Mouse (Mus musculus): ENCODE data around the gene Gm13691. TPM values are rescaled to one million over a fixed set of nuclear protein-coding genes. Genes with fewer than 3 reads are reported as not detected.

Gm13691 gene
- polyA plus RNA-seq, 1 experiment, result not detected

DNA sequence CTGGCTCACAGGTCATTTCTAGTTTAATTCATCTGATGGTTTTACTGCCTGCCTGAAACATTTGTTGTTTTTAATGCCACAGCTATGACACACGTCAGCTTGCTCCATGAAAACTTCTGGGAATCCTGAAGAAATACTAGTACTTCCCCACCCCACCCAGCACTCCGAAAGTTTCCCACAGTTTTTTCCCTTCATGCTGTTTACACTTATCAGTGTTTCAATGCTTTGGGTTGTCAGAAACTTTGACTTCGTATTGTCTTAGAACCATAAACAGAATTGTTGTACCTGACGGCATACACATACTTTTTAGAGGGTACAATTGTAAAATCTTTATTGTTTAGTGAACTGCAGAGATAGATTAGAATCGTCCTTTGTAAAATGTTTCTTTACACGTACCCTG, 48.9 kb downstream of the Gm13691 start:
- no peaks in the 10 kb centered on the region for H3K36me3 ChIP-seq (ENCODE audit: control insufficient read depth, insufficient read depth)
- H3ac ChIP-seq (ENCODE audit: control insufficient read depth, insufficient read length), result no peak overlapping the region
- H3K79me2 ChIP-seq (ENCODE audit: control insufficient read depth, insufficient read depth), result no peaks in the 10 kb centered on the region
- peak overlapping the region; percentile 16 for H3K4me2 ChIP-seq (ENCODE audit: low read depth)
- no peak overlapping the region for H3K4me3 ChIP-seq
- no peaks in the 10 kb centered on the region for H3K27me3 ChIP-seq (ENCODE audit: control insufficient read depth, insufficient read depth, insufficient read length)
- no peak for TF ChIP-seq TCF12 (IDR thresholded peaks at IDR 0.05; ENCODE audit: insufficient read depth, poor library complexity, severe bottlenecking)
- no peak for TF ChIP-seq E2F4 (IDR thresholded peaks at IDR 0.05; ENCODE audit: insufficient read depth)
- TF ChIP-seq MAX (IDR thresholded peaks at IDR 0.05; ENCODE audit: low read depth), result no peak
- TF ChIP-seq MYOD1 (IDR thresholded peaks at IDR 0.05; ENCODE audit: control insufficient read depth in 1 of 3, insufficient read length in 2 of 3, low read depth in 2 of 3), result no peak
- no peak for TF ChIP-seq REST (IDR thresholded peaks at IDR 0.05; ENCODE audit: insufficient read depth, insufficient read length)
- no peak for TF ChIP-seq TCF3 (IDR thresholded peaks at IDR 0.05; ENCODE audit: insufficient read length, low read depth)
- no peak for TF ChIP-seq SRF (IDR thresholded peaks at IDR 0.05; ENCODE audit: control insufficient read depth, insufficient read length, low read depth)
- TF ChIP-seq CEBPB (IDR thresholded peaks at IDR 0.05; ENCODE audit: insufficient read depth, poor library complexity, severe bottlenecking), result no peak
- TF ChIP-seq POLR2AphosphoS2 (IDR thresholded peaks at IDR 0.05; ENCODE audit: insufficient read length, low read depth), result no peak
- no peak for TF ChIP-seq MYOG (IDR thresholded peaks at IDR 0.05; ENCODE audit: control insufficient read depth in 1 of 3, insufficient read depth in 1 of 3, insufficient read length in 2 of 3, low read depth in 2 of 3)
- no peak for TF ChIP-seq POLR2A (IDR thresholded peaks at IDR 0.05; ENCODE audit: insufficient read length, low read depth)
- TF ChIP-seq USF1 (IDR thresholded peaks at IDR 0.05; ENCODE audit: low read depth), result no peak

Other genes with a start within 250 kb of the Gm13691 start
- 1.7 TPM for gene Fam171b, start 177.9 kb upstream of the Gm13691 start, polyA plus RNA-seq (2012; fragmentation: generic; extraction: Trizol)
- gene Zswim2, start 49.3 kb upstream of the Gm13691 start, polyA plus RNA-seq (2012; fragmentation: generic; extraction: Trizol), result not detected
- gene Gm13698, start 34.9 kb upstream of the Gm13691 start, polyA plus RNA-seq (2012; fragmentation: generic; extraction: Trizol), result not detected
- gene Gm13693, start 29.1 kb upstream of the Gm13691 start, polyA plus RNA-seq (2012; fragmentation: generic; extraction: Trizol), result not detected
- gene Gm13695, start 23.2 kb upstream of the Gm13691 start, polyA plus RNA-seq (2012; fragmentation: generic; extraction: Trizol), result not detected
- gene Gm13696, start 17.4 kb upstream of the Gm13691 start, polyA plus RNA-seq (2012; fragmentation: generic; extraction: Trizol), result not detected
- not detected for gene Gm13694, start 11.6 kb upstream of the Gm13691 start, polyA plus RNA-seq (2012; fragmentation: generic; extraction: Trizol)
- gene Gm13697, start 5.8 kb upstream of the Gm13691 start, polyA plus RNA-seq (2012; fragmentation: generic; extraction: Trizol), result not detected